Mouse (Mus musculus) spleen, adult 2 months (tissue): Measurements from ENCODE around the gene Rangap1.

Experiments
- CTCF ChIP-seq: fragments of 200-500 bp; IDR thresholded peaks from 2 replicates; pipeline ENCODE4 v1.5.1; 2011; ENCODE audit warnings: mild to moderate bottlenecking, inconsistent platforms; ENCODE audit not compliant: insufficient read depth, insufficient read length, insufficient replicate concordance; ENCODE audit errors: extremely low read depth
- POLR2A ChIP-seq: fragments of 200-500 bp; IDR thresholded peaks from 2 replicates; pipeline ENCODE4 v1.6.1; 2011; ENCODE audit warnings: low read depth, low read length, inconsistent platforms

GRCm38 (mm10) chr15:81739296-81739695 lies 6.0 kb downstream of the Rangap1 start:
- TF ChIP-seq CTCF, result no peak
- no peak for TF ChIP-seq POLR2A
